Mouse (Mus musculus): Measurements from ENCODE around the gene Ccl5. TPM values are rescaled to one million over a fixed set of nuclear protein-coding genes. Genes with fewer than 3 reads are reported as not detected.

Gene Ccl5
- total RNA-seq, 2 experiments from 2014 or later = 0.93 TPM; not detected in 1

DNA sequence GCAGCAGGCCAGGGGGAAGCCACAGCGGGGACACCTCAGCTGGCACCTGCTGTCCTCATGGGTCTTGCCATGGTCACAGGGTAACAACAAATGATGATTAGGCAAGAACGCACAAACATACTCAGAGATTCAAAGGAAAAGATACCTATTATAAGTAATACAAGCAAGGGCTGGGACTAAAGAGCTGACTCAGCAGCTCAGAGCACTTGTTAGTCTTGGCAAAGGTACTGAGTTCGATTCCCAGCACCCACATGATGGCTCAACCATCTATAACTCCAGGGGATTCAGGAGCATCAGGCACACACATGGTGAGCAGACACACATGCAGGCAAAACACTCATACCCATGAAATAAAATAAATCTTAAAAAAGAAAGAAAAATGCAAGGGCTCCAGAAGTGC is 11.1 kb upstream of the Ccl5 start:
- DNase-seq = no peak
- intact Hi-C loops (cut with DNase I) = no loop called here

DNA sequence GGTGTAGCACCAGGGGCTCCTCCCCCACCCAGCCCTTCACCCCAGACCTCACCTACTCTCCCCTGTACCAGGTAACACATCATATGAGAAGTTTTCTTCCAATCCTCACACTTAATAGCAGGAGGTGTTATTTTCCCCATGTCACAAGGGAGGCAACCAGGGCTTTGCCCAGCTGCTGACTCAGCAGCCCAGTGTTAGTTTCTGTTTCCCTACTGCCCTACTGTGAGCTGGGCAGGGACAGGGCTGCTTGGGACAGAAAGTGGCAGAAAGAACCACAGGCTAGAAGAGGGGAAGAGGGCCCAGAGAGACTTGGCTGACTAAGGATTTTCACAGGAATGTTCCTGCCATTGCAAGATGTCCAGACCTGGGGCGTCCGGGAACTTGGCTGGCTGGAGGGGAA is 10.6 kb upstream of the Ccl5 start:
- no peak for DNase-seq
- intact Hi-C loops (cut with DNase I) = no loop called here

DNA sequence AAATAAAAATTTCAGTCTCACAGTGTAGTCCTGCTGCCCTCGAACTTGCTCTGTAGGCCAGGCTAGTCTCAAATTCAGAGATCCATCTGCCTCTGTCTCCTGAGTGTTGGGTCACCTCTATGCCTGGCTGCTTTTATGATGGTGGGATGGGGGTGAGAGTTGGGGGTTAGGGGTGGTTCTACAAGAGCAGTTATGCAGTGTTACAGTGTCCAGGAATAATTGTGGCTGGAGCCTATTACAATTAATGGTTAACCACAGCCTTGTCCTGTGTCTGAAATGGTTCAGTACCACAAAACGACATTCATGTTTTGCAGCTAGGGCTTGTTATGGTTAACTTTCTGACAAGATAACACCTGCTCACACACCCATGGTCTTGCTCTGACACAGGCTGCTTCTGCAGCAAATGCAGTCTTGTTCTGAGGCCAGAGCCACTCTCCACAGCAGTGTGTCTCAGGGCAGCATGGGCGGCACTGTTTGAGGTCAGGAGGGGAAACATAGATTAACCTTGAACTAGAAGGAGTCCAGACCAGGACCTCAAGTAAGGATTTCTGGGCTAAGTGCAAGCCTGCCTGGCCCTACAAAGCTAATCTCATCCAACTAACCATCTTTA is 8.5 kb upstream of the Ccl5 start:
- DNase-seq = no peak
- intact Hi-C loops (cut with DNase I) = no loop called here

DNA sequence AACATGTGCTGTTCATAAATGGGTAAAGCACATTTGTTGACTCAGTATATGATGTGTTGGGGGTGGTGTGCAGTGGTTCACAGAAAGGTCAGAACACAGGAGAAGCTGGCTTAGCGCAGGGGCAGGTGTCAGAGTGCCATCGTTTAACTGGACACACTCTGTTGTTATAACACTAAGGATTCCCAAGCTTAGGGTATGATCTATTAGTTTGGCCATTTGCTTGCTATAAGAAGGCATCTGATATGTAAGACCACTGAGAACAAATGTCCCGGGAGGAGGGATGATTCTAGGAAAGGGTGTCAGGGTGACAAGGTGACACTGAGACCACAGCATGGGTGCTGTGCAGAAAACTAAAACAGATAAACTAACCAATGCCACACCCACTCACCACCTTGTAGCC is 6.5 kb upstream of the Ccl5 start:
- intact Hi-C loops (cut with DNase I) = no loop called here
- no peak for DNase-seq

DNA sequence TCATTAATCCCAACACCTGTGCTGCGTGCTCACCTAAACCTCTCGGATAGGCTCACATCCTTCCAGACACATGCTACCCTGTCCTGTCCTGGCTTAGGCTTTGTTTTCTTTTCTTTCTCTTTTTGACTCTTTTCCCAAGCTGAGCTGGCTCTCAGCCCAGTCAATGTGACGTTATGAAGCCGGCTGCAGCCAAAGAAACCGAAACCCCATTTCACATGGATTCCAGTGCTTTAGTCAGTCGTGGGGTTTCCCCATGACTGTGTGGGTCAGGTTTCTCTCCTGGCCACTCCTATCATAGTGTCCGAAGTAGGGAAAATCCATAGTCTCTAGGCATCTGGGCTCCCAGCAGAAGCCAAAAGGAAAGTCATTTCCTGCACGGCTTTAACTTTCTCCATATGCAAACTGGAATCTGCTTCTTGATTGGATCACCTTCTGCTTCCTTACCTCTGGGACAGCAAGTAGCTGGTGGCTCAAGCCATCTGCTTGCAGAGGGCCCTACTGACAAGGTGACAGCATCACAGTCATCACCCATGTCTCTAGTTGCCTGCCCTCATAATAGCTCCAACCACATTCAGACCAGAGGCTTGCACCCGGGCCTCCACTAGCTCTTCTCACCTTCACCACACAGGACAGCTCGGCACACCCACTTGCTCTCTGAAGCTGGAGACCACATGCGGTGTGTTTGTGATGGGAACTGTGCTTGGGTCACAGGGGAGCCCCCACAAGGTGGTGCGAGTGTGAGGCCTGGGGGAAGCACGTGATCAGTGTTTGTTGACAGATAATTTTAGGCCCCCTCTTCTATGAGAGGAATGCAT is 4.5 kb upstream of the Ccl5 start:
- peak; percentile 69 to 85 for DNase-seq
- intact Hi-C loops (cut with DNase I) = no loop called here

DNA sequence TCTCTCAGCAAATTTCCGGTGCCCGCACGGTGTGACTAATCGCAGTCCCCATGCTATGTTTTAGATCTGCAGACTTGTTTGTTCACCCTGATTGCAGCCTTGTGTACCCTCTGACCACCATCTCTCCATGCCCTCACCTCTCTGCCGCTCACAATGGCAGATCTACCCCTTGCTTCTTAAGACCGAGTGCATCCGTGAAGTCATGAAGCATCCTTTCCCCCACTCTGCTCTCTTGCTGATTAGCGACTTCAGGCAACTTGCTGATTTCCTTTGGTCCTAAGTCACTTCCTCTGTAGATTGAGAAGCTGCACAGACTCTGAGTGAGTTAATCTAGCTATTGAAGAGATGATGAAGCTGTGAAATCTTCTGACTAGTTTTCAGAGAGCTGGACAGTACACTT is 3.8 kb upstream of the Ccl5 start:
- no peak for DNase-seq
- intact Hi-C loops (cut with DNase I) = no loop called here

DNA sequence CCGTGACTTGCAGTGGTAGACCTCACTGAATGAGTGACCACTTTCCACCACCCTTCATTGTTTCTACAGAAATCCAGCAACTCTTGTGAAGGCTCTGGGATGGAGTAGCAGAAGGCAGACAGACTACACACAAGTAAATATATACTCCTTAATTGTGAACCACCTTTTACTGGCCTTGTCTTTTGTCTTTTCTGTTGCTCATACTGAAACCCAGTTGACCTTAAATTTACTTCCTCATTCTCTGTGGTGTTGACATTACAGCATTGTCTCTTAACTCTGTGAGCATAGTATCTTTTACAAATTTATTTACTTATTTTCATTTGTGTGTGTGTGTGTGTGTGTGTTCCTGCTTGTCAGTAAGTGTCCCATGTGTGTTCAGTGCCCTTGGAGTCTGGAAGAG is 2.9 kb upstream of the Ccl5 start:
- DNase-seq = no peak
- intact Hi-C loops (cut with DNase I) = no loop called here

DNA sequence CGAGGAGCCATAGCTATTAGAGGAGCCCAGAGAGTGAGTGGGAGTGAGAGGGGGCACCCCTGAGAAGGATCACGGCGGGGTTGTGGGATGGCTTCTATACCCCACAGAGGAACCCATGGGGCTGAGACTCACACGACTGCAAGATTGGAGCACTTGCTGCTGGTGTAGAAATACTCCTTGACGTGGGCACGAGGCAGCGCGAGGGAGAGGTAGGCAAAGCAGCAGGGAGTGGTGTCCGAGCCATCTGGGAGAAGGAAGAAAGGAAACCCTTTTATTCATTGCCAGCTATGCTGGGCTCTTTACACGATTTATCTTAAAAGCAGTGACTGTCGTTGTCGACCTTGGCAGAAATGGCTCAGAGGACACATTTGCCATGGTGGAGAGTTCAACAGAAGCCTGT is 1.3 kb downstream of the Ccl5 start:
- intact Hi-C loops (cut with DNase I) = no loop called here
- no peak for DNase-seq

DNA sequence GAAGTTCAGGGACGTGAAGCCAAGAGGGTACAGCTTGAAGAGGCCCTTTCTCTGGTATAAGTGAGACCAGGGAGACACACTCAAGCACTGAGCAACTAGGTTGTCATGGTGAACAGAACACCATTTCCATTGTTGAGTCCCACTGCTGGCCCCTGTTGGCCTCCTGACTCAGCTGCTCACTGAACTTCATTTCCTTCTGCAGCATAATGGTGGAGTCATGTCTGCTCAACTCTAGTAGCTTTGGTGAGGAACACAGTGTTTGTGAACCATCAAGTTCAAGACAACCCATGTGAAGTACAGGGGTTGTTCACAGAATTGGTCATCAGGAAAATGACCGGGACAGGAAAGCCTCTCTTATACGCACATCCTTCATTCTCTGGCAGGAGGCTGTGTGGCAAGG is 8.2 kb downstream of the Ccl5 start, which contains the start of gene Heatr9:
TSS of gene Heatr9 (minus strand) at position 101 of the 400 bp plus-strand sequence.
- no peak for DNase-seq
- intact Hi-C loops (cut with DNase I) = no loop called here

DNA sequence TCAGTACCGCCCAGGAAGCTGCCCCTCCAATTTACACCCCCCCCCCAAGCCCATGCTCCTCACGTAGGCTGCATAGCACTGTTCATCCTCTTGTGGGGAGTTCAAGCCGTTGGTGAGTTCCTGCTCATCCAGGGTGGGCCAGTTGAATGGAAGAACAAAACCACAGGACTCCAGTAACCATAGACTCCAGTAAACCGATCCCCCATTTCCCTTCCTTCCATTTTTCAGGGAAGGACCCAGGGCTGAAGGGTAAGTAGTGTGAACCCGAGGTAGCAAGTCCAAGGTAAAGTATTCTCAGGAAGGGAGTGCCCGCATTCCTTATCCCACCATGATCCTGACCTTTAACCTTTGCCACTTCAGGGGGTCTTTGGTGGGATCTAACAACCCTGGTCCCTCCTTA is 11.9 kb downstream of the Ccl5 start:
- intact Hi-C loops (cut with DNase I) = no loop called here

DNA sequence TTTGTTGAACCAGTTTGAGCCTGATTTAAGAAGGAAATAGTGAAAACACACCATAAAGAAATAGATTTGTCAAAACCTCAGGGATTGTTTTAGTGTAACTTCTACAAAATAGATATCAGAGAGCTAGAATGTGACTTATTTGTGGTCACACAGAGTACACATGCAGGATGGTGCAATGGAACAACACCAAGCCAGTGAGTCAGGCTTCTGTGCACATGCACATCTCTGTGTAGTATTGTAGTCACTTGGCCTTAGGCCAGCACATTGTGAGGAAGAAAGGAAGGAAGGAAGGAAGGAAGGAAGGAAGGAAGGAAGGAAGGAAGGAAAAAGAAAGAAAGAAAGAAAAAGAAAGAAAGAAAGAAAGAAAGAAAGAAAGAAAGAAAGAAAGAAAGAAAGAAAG is 13.2 kb downstream of the Ccl5 start:
- intact Hi-C loops (cut with DNase I) = no loop called here
- no peak for DNase-seq

More for the DNA sequence above, 11.9 kb downstream of the Ccl5 start:
- no peak for DNase-seq

DNA sequence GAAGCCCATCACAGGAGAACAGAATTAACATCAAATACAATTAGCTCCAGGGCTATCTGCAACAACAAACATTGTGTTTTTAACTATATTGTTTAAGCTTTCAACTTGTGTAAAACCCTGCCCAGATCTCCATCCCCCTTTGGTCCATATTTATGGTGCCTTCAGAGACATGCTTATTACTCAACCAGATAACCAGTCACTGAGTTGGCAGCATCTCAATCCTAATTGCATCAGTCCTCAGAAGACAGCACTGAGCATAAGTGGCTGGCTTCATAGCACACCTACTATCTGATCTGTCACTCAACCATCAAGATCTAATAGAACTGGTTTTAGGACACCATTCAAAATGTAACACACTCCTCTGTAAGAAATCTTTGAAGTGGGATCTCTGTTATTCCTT is 20.8 kb downstream of the Ccl5 start:
- DNase-seq = no peak
- intact Hi-C loops (cut with DNase I) = no loop called here

DNA sequence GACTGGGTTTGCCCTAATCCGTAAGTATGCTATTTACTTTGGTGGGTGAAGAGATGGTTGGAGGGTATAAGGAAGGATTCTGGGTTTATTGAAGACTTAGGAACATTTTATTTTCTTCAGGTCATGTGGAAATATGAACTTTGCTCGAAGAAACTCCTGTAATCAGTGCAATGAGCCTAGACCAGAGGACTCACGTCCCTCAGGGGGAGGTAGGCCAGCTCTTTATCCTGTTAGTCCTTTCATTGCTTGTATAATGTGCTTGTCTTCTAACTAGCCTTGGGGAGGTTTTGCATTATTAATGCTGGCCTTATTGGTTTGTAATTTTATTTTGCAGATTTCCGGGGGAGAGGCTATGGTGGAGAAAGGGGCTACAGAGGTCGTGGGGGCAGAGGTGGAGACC is 26.0 kb downstream of the Ccl5 start:
- intact Hi-C loops (cut with DNase I) = no loop called here
- DNase-seq = no peak

DNA sequence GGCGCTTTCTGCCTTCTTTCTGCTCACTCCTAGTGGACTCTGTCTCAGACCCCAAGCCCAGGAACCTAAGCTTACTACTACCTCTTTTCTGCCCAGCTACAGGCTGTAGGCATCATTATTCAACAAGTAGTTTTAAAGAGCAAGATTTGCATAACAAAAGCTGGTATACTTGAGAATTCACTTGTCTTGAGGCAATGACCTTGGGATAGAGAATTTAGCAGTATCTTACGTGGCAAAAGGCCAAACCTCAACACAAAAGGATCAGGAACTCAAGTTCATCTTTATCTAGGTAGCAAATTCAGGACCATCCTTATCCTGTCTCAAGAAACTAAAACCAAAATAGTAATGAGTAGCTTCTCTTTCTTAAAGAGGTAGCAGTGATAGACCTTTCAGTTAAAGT is 34.7 kb downstream of the Ccl5 start:
- intact Hi-C loops (cut with DNase I) = no loop called here
- DNase-seq = no peak

DNA sequence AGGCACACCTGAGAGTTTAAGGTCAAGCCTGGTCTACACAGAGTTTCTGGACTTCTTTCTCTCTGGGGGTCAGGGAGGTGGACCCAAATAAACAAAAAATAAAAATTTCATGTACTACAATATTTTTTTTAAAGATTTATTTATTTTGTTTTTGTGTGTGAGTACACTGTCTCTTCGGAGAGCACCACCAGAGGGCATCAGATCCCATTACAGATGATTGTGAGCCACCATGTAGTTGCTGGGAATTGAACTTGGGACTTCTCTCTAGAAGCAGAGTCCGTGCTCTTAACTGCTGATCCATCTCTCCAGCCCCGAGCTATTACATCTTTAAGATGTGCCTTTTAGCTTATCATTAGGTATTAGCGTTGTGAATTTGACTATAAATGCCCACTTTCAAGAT is 38.8 kb downstream of the Ccl5 start:
- intact Hi-C loops (cut with DNase I) = no loop called here
- DNase-seq = no peak

Other genes with a start within 250 kb of the Ccl5 start
- gene Slfn14, start 243.8 kb downstream of the Ccl5 start, total RNA-seq (2021) = under 1 TPM; 0.07 to 0.19 TPM
- 10 to 100 TPM; 52.6 to 58.6 TPM for gene Ap2b1, start 231.5 kb downstream of the Ccl5 start, total RNA-seq (2021)
- 10 to 100 TPM in 1 of 2 experiments, 1 to 10 TPM in 1; 9.3 to 13.6 TPM for gene Pex12, start 227.9 kb downstream of the Ccl5 start, total RNA-seq (2021)
- gene Rasl10b, start 121.4 kb downstream of the Ccl5 start, total RNA-seq (2021) = 10 to 100 TPM; 30.4 to 31.9 TPM
- under 1 TPM in 1 of 2 experiments, not detected in 1; 0.24 TPM for gene Gas2l2, start 101.1 kb downstream of the Ccl5 start, total RNA-seq (2021)
- not detected for gene 1700020L24Rik, start 92.8 kb downstream of the Ccl5 start, total RNA-seq (2021)
- gene Mmp28, start 67.4 kb downstream of the Ccl5 start, total RNA-seq (2021) = 1 to 10 TPM; 7.6 to 9.6 TPM
- gene Taf15, start 57.4 kb downstream of the Ccl5 start, total RNA-seq (2021) = 10 to 100 TPM; 37.8 to 38.5 TPM
- gene Heatr9, start 8.3 kb downstream of the Ccl5 start, total RNA-seq (2021) = not detected
- gene Ccl9, start 48.1 kb upstream of the Ccl5 start, total RNA-seq (2021) = 1 to 10 TPM; 7.9 to 8.9 TPM
- gene Ccl6, start 62.6 kb upstream of the Ccl5 start, total RNA-seq (2021) = 10 to 100 TPM in 1 of 2 experiments, 1 to 10 TPM in 1; 9.9 to 12.8 TPM
- gene Rpl9-ps1, start 115.1 kb upstream of the Ccl5 start, total RNA-seq (2021) = not detected
- gene Ccl3, start 118.8 kb upstream of the Ccl5 start, total RNA-seq (2021) = not detected
- not detected for gene Ccl4, start 132.1 kb upstream of the Ccl5 start, total RNA-seq (2021)
- gene Wfdc17, start 173.5 kb upstream of the Ccl5 start, total RNA-seq (2021) = 1 to 10 TPM; 2.2 to 3.1 TPM
- not detected for gene Wfdc18, start 178.5 kb upstream of the Ccl5 start, total RNA-seq (2021)
- under 1 TPM; 0.76 to 0.80 TPM for gene Wfdc21, start 216.4 kb upstream of the Ccl5 start, total RNA-seq (2021)
- gene Heatr6, start 223.2 kb upstream of the Ccl5 start, total RNA-seq (2021) = 1 to 10 TPM; 6.1 to 7.7 TPM